ENCODE assay signal across 13 mouse cellular contexts in genomic region chr7:30293795-30294194, GRCm38 (mm10). TPM values are rescaled to one million over a fixed set of nuclear protein-coding genes. Genes with fewer than 3 reads are reported as not detected.
DNase-seq lines count a peak whose midpoint lies in the region; TF ChIP-seq lines count a peak whose summit lies in the region.
"Had no signal": no experiment of that assay in that cellular context is flagged by ENCODE, and none has a peak within 500 bp of the region (broad histone marks: within the 10 kb centered on the region; RNA-seq: fewer than 3 reads in every experiment).

No protein-coding gene starts in this region.

- peak overlapping the region; percentile 34; the same call in 1 of the 2 replicates for H3K27ac ChIP-seq in testis, adult 2 months (ENCODE audit: control insufficient read depth, insufficient read depth, low read depth, low read length)
- H3K27ac ChIP-seq: stomach, embryonic 15.5 days had no signal

- H3K4me3 ChIP-seq in testis, adult 2 months (ENCODE audit: control insufficient read depth, low read depth, low read length), result no peak overlapping the region
- H3K4me3 ChIP-seq: stomach, embryonic 15.5 days had no signal

- no peak for TF ChIP-seq CTCF in testis, adult 2 months (IDR thresholded peaks at IDR 0.05; ENCODE audit: control insufficient read depth, insufficient read depth, insufficient replicate concordance, low read depth, low read length)

- no peaks in the 10 kb centered on the region for H3K36me3 ChIP-seq in testis, adult 2 months (ENCODE audit: control insufficient read depth, insufficient read depth, low read length)

- intact Hi-C loops in left cerebral cortex, postnatal 14 days (cut with DNase I), result loop anchor here (5.0 kb wide), 1 partner anchor 61 kb away; the partner anchor contains the start of genes Polr2i and Tbcb

- peak; percentile 50 to 51 for DNase-seq in frontal cortex, postnatal 36 days (ENCODE audit: low spot score in 2 of 2)
- no peak for DNase-seq in frontal cortex, postnatal 25 days (ENCODE audit: low spot score in 2 of 2)
- no peak for DNase-seq in testis, postnatal 10 days (ENCODE audit: low spot score)
- DNase-seq in left cerebral cortex, postnatal 14 days (ENCODE audit: low spot score in 2 of 2), result peak; percentile 48 to 62
- DNase-seq in testis, postnatal 14 days (ENCODE audit: low spot score), result peak; percentile 40
- DNase-seq in spleen, postnatal 36 days (ENCODE audit: low spot score in 2 of 2), result no peak
- DNase-seq in gastrocnemius, postnatal 4 days (ENCODE audit: low spot score in 2 of 2), result no peak
- DNase-seq: gastrocnemius, postnatal 14 days; heart, postnatal 14 days; kidney, postnatal 36 days had no signal

- H3K27me3 ChIP-seq in testis, adult 2 months (ENCODE audit: control insufficient read depth, insufficient read depth, low read length), result no peaks in the 10 kb centered on the region
- H3K27me3 ChIP-seq: stomach, embryonic 15.5 days had no signal

- TF ChIP-seq POLR2A in testis, adult 2 months (IDR thresholded peaks at IDR 0.05; ENCODE audit: control insufficient read depth, low read depth, low read length), result no peak

- H3K4me1 ChIP-seq in testis, adult 2 months (ENCODE audit: control insufficient read depth, insufficient read depth, low read length), result peaks cover 15% of the 10 kb centered on the region

RNA-seq across cellular contexts. Expression of gene Clip3, which starts 2.3 kb away (rescaled TPM):
- polyA plus RNA-seq in testis, adult 2 months (2012; rRNA removed), result 4.8 and 6.6 TPM in 2 replicates
- total RNA-seq in left cerebral cortex, postnatal 14 days (2021), result 100 to 1,000 TPM; 499 to 503 TPM
- 10 to 100 TPM; 29.8 to 42.1 TPM for total RNA-seq in gastrocnemius, postnatal 4 days (2021)

RNA-seq across cellular contexts. Expression of gene Wdr62, which starts 13.6 kb away (rescaled TPM):
- polyA plus RNA-seq in testis, adult 2 months (2012; rRNA removed), result 713 and 754 TPM in 2 replicates
- 1 to 10 TPM; 1.2 to 2.0 TPM for total RNA-seq in left cerebral cortex, postnatal 14 days (2021)
- total RNA-seq in gastrocnemius, postnatal 4 days (2021), result 1 to 10 TPM; 5.5 to 7.4 TPM

RNA-seq across cellular contexts. Expression of gene Thap8, which starts 13.9 kb away (rescaled TPM):
- polyA plus RNA-seq in testis, adult 2 months (2012; rRNA removed), result 1.8 and 2.3 TPM in 2 replicates
- total RNA-seq in left cerebral cortex, postnatal 14 days (2021), result under 1 TPM in 1 of 2 experiments, not detected in 1; 0.26 TPM
- total RNA-seq in gastrocnemius, postnatal 4 days (2021), result under 1 TPM; 0.29 to 0.96 TPM
- total RNA-seq: liver, adult 2 months had no signal
- polyA plus RNA-seq: liver, adult 2 months had no signal

RNA-seq across cellular contexts. Expression of gene Alkbh6, which starts 14.7 kb away (rescaled TPM):
- polyA plus RNA-seq in testis, adult 2 months (2012; rRNA removed), result 36.5 and 38.0 TPM in 2 replicates
- total RNA-seq in left cerebral cortex, postnatal 14 days (2021), result 10 to 100 TPM; 53.4 to 55.3 TPM
- total RNA-seq in gastrocnemius, postnatal 4 days (2021), result 10 to 100 TPM; 25.0 to 26.5 TPM

RNA-seq across cellular contexts. Expression of gene Syne4, which starts 20.8 kb away (rescaled TPM):
- polyA plus RNA-seq in testis, adult 2 months (2012; rRNA removed), result 7.4 and 9.6 TPM in 2 replicates
- 1 to 10 TPM; 6.9 to 8.2 TPM for total RNA-seq in left cerebral cortex, postnatal 14 days (2021)
- total RNA-seq in gastrocnemius, postnatal 4 days (2021), result 1 to 10 TPM; 2.5 to 3.8 TPM

Comparison
In these comparisons a context has a peak if more than half of its experiments do, and no peak if none do; other contexts are left out.
1. DNase-seq: peak in frontal cortex, postnatal 36 days (2 of 2), left cerebral cortex, postnatal 14 days (2 of 2) and testis, postnatal 14 days (single experiment); none in frontal cortex, postnatal 25 days (0 of 2), testis, postnatal 10 days (single experiment), spleen, postnatal 36 days (0 of 2) and gastrocnemius, postnatal 4 days (0 of 2).
2. RNA of gene Clip3, which starts 2.3 kb away (total RNA-seq): 499 to 503 TPM in left cerebral cortex, postnatal 14 days; 29.8 to 42.1 TPM in gastrocnemius, postnatal 4 days; every median in the first group is over 10 times any median in the second.